Mouse (Mus musculus) urinary bladder, postnatal 10 days (tissue): ENCODE measurements around the gene Rad51b.

ENCODE experiments used
- DNase-seq: peaks from one replicate; pipeline ENCODE4 v3.0.0; 2022; ENCODE audit warnings: low spot score

Gene Rad51b

GRCm38 (mm10) chr12:79330571-79330970 lies 33.5 kb downstream of the Rad51b start:
- DNase-seq, result no peak

- no peak for DNase-seq
These were observed 34.6 kb downstream of the Rad51b start for GRCm38 (mm10) chr12:79331722-79332121.

GRCm38 (mm10) chr12:79338791-79339190 lies 41.7 kb downstream of the Rad51b start:
- DNase-seq, result no peak

GRCm38 (mm10) chr12:79340513-79340912 lies 43.4 kb downstream of the Rad51b start:
- DNase-seq, result no peak

GRCm38 (mm10) chr12:79341291-79341845 lies 44.3 kb downstream of the Rad51b start:
- DNase-seq, result no peak

- DNase-seq, result no peak
These were observed 49.2 kb downstream of the Rad51b start for GRCm38 (mm10) chr12:79346198-79346733.

GRCm38 (mm10) chr12:79347643-79348042 lies 50.6 kb downstream of the Rad51b start:
- no peak for DNase-seq

- no peak for DNase-seq
These were observed 54.4 kb downstream of the Rad51b start for GRCm38 (mm10) chr12:79351461-79351860.

- DNase-seq, result no peak
These were observed 55.1 kb downstream of the Rad51b start for GRCm38 (mm10) chr12:79352086-79352741.

- no peak for DNase-seq
These were observed 55.6 kb downstream of the Rad51b start for GRCm38 (mm10) chr12:79352742-79353114.

- DNase-seq, result no peak
These were observed 56.3 kb downstream of the Rad51b start for GRCm38 (mm10) chr12:79353356-79353755.

- DNase-seq, result no peak
These were observed 57.5 kb downstream of the Rad51b start for GRCm38 (mm10) chr12:79354621-79355020.

- no peak for DNase-seq
These were observed 59.1 kb downstream of the Rad51b start for GRCm38 (mm10) chr12:79356138-79356537.

GRCm38 (mm10) chr12:79357631-79358030 lies 60.5 kb downstream of the Rad51b start:
- DNase-seq, result no peak

- no peak for DNase-seq
These were observed 61.6 kb downstream of the Rad51b start for GRCm38 (mm10) chr12:79358613-79359218.

GRCm38 (mm10) chr12:79359404-79359803 lies 62.3 kb downstream of the Rad51b start:
- no peak for DNase-seq

GRCm38 (mm10) chr12:79362219-79362618 lies 65.1 kb downstream of the Rad51b start:
- DNase-seq, result no peak

- DNase-seq, result no peak
These were observed 67.2 kb downstream of the Rad51b start for GRCm38 (mm10) chr12:79364284-79364683.

- DNase-seq, result no peak
These were observed 71.7 kb downstream of the Rad51b start for GRCm38 (mm10) chr12:79368818-79369217.

GRCm38 (mm10) chr12:79369512-79370165 lies 72.6 kb downstream of the Rad51b start:
- DNase-seq, result no peak

- no peak for DNase-seq
These were observed 75.6 kb downstream of the Rad51b start for GRCm38 (mm10) chr12:79372697-79373096.

GRCm38 (mm10) chr12:79377378-79377777 lies 80.3 kb downstream of the Rad51b start:
- no peak for DNase-seq

GRCm38 (mm10) chr12:79377861-79378260 lies 80.8 kb downstream of the Rad51b start:
- no peak for DNase-seq
